1 mouse cellular context compared by ENCODE assay signal in genomic region chr12:69360655-69360996, GRCm38 (mm10).
TF ChIP-seq lines count a peak whose summit lies in the region.

No protein-coding gene starts in this region.

TF ChIP-seq in CH12.LX, 34 proteins besides CTCF, POLR2A, EP300 and RAD21 (continued from another document):
- no peak for TF ChIP-seq CHD2 (IDR thresholded peaks at IDR 0.05; ENCODE audit: low read length)
- no peak for TF ChIP-seq MAZ (IDR thresholded peaks at IDR 0.05; ENCODE audit: low read depth, low read length)
- no peak for TF ChIP-seq KAT2A (IDR thresholded peaks at IDR 0.05; ENCODE audit: insufficient replicate concordance, low read length)
- TF ChIP-seq TBP (conservative IDR thresholded peaks at IDR 0.05; ENCODE audit: low read depth, low read length), result no peak
- no peak for TF ChIP-seq USF1 (IDR thresholded peaks at IDR 0.05; ENCODE audit: low read depth, low read length)
- no peak for TF ChIP-seq USF2 (conservative IDR thresholded peaks at IDR 0.05; ENCODE audit: low read depth, low read length)
- TF ChIP-seq TCF12 (IDR thresholded peaks at IDR 0.05; ENCODE audit: low read depth, low read length), result peak; percentile 74
- TF ChIP-seq NRF1 (IDR thresholded peaks at IDR 0.05; ENCODE audit: low read depth, low read length), result no peak
- TF ChIP-seq IRF4 (IDR thresholded peaks at IDR 0.05; ENCODE audit: low read depth, low read length), result no peak
- TF ChIP-seq MXI1 (IDR thresholded peaks at IDR 0.05; ENCODE audit: low read depth, low read length), result no peak
- TF ChIP-seq PAX5 (IDR thresholded peaks at IDR 0.05; ENCODE audit: low read length), result no peak
- TF ChIP-seq GABPA (IDR thresholded peaks at IDR 0.05; ENCODE audit: insufficient replicate concordance, low read depth, low read length), result no peak
- TF ChIP-seq ZNF384 (IDR thresholded peaks at IDR 0.05; ENCODE audit: low read depth, low read length), result no peak
- TF ChIP-seq MAX (IDR thresholded peaks at IDR 0.05; ENCODE audit: low read length), result no peak
- TF ChIP-seq UBTF (IDR thresholded peaks at IDR 0.05; ENCODE audit: low read depth, low read length), result no peak
- no peak for TF ChIP-seq ETS1 (conservative IDR thresholded peaks at IDR 0.05; ENCODE audit: low read depth, low read length)
- TF ChIP-seq SMC3 (IDR thresholded peaks at IDR 0.05; ENCODE audit: low read depth, low read length), result peak; percentile 53
- TF ChIP-seq POLR2AphosphoS2 (IDR thresholded peaks at IDR 0.05; ENCODE audit: low read depth, low read length), result no peak
- TF ChIP-seq NELFE (IDR thresholded peaks at IDR 0.05; ENCODE audit: low read depth, low read length), result peak; percentile 90; the same call in 1 of the 2 replicates
- TF ChIP-seq HCFC1 (IDR thresholded peaks at IDR 0.05; ENCODE audit: low read depth, low read length), result no peak
- TF ChIP-seq JUND (conservative IDR thresholded peaks at IDR 0.05; ENCODE audit: low read depth, low read length), result no peak; the same call in 1 of the 2 replicates
- no peak for TF ChIP-seq JUN (IDR thresholded peaks at IDR 0.05; ENCODE audit: insufficient read depth, low read depth, low read length)
- peak; percentile 81 for TF ChIP-seq ZC3H11A (IDR thresholded peaks at IDR 0.05; ENCODE audit: low read depth, low read length)
- TF ChIP-seq ZKSCAN1 (IDR thresholded peaks at IDR 0.05; ENCODE audit: borderline replicate concordance, low read depth, low read length), result no peak
